Mouse (Mus musculus) ES-CJ7 (cell line): ENCODE data around the gene Sh3bp5.

ENCODE experiments used
- DNase-seq: peaks from one replicate; pipeline ENCODE4 v3.0.0; 2011; ENCODE audit warnings: low read depth, low spot score

Sh3bp5 gene

DNA sequence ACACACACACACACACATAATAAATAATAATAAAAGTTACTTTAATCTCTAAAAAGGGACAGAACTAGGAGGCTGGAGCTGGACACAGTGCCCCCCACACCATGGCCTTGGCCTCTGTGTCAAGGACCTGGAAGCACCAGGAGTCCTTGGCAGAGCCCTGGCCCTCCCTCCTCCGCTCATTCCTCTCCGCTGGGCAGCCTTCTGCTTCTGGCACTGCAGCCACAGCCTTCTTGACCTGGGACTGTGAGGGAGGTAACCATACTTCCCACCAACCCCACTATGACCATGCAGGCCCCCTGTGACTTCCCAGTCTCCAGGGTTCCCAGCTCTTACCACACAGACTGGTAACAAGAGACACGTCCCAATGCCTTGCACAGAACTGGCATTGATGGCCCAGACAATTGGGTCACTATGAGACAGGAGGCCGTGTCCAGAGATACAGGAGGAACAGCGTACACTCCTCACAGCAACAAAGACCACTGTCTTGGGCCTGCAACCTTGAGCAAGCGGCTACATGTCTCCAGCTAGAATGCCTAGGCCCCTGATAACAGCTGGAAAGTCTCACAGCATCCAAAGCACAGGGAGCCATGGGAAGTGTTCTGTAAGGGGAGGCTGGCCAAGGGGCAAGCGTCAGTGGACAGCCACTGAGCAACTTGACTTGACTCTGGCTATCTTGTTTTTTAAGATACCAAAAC lies 41.8 kb downstream of the Sh3bp5 start:
- no peak for DNase-seq

DNA sequence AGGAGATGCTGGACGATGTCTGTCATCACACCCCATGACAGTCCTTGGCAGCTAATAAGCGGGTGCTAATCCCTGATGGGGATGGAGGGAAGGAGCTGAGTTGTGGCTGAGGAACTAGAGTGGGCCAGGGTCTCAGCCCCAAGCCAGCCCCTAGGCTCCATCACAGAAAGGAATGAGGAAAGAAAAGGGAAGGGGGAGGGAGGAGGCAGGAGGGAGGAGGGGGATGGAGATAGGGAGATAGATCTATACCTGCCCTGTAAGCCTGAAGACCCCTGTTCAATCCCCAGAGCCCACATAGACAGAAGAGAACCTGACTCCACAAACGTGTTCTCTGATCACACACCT lies 42.4 kb downstream of the Sh3bp5 start:
- no peak for DNase-seq

GRCm38 (mm10) chr14:31392873-31393545 lies 42.9 kb downstream of the Sh3bp5 start:
- DNase-seq, result no peak

DNA sequence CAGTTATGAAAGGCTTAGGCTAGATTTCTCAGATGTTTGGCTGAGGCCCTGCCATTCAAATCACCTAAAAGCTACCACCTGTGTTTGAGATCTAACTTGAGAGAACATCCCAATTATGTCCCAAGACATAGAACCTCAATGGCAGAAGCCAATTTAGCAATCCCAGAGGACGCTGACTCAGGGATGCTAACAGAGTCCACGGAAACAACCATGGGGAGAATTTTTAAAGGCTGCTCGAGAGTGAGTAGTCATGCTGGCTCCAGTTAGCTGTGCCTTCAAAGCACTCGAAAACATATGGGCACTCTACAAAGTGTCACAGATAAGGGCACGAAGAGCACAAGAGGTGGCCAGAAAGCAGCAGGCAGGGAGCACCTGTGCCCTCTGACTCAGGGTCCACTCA lies 43.6 kb downstream of the Sh3bp5 start:
- no peak for DNase-seq

- DNase-seq, result no peak
Measured at GRCm38 (mm10) chr14:31389421-31390147, 46.3 kb downstream of the Sh3bp5 start.

GRCm38 (mm10) chr14:31388086-31388872 lies 47.6 kb downstream of the Sh3bp5 start:
- DNase-seq, result no peak

- no peak for DNase-seq
Measured at GRCm38 (mm10) chr14:31387301-31387981, 48.4 kb downstream of the Sh3bp5 start.

GRCm38 (mm10) chr14:31385977-31386697 lies 49.7 kb downstream of the Sh3bp5 start:
- DNase-seq, result peak; percentile 39

- DNase-seq, result no peak
Measured at GRCm38 (mm10) chr14:31385406-31385805, 50.5 kb downstream of the Sh3bp5 start.

GRCm38 (mm10) chr14:31384366-31385323 lies 51.2 kb downstream of the Sh3bp5 start:
- no peak for DNase-seq

DNA sequence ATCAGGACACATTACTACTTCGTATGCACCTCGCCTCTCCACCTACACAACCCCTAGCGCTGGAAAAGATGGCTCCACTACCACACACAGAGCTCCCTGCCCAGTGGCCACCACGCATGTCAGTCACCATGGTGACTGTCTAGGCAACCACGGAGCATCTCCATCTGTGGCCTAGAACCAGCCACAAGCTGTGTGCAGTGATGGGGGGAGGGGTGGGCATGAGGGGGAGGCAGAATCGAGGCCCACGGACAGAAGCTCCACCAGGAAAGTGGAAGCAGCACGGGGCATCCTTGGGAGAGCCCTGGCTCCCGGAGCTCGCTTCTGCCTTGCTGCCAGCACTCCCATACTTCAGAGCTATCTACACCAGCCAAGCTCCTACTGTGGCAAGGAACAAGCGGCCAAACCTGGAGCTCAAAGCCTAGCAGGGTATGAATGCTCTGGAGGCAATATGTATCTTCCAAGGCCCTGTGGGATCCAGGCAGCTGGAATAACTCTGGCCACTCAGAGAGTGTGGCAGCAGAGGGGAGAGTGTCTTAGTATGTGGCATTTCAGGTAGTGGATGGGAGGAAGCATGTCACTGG lies 52.3 kb downstream of the Sh3bp5 start:
- no peak for DNase-seq

- DNase-seq, result no peak
Measured at GRCm38 (mm10) chr14:31382276-31382675, 53.6 kb downstream of the Sh3bp5 start.

DNA sequence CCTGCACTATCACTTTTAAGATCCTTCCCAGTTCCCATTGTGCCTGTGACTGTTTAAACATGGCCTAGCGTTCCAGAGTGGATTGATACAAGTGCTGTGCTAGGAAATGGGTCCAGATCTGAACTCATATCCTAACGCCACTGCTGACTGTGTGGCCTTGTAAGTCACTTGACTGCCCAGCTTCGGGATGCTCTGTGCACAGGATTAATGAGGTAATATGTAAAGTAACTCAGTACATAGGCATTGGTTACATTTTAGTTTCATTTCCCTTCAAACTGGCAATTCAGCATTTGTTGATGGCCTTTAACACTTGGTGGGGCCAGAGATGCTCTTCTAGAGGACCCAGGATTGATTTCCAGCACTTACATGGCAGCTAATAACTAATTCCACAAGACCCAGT lies 59.5 kb downstream of the Sh3bp5 start:
- no peak for DNase-seq

DNA sequence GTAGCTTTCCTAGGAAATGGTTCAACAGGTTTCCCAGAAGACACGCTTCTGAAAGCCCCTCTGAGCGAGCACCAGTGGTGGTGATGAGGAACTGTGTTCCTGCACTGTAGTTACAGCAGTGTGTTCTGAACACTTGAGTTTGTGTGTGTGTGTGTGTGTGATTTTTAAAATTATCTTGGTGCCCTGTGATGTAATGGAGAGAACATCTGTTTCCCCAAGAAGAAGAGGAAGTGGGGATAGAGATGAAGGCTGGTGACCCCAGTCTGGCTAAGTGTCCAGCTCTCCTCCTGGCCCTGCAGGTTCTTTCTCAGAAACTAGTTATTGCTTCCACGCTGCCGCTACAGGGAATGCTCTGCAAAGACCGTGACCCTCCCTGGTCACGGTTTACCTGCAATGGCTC lies 61.5 kb downstream of the Sh3bp5 start:
- no peak for DNase-seq

- no peak for DNase-seq
Measured at GRCm38 (mm10) chr14:31369377-31369776, 66.5 kb downstream of the Sh3bp5 start.

- DNase-seq, result no peak
Measured at GRCm38 (mm10) chr14:31367951-31368350, 67.9 kb downstream of the Sh3bp5 start.

DNA sequence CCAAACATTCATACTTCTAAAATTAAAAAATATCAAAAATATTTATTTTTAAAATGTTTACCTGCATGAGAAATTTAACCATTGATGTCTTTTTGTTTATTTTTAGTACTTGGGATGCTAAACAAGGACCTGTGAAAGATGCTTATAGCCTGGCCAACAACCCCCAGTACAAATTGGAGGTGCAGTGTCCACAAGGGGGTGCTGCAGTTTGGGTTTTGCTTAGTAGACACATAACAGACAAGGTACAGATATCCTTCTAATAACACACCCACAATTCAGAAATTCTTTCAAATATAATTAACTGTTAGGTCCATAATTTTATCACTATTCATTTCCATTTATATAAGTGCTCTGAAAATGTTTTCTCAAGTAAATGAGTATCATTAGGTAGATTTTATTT lies 70.5 kb downstream of the Sh3bp5 start:
- DNase-seq, result peak; percentile 55

- DNase-seq, result no peak
Measured at GRCm38 (mm10) chr14:31364589-31364988, 71.3 kb downstream of the Sh3bp5 start.

- no peak for DNase-seq
Measured at GRCm38 (mm10) chr14:31362236-31362635, 73.6 kb downstream of the Sh3bp5 start.
